Mouse (Mus musculus) kidney, embryonic 14.5 days (tissue): Measurements from ENCODE around the gene Rbms3. TPM values are rescaled to one million over a fixed set of nuclear protein-coding genes. Genes with fewer than 3 reads are reported as not detected.
A peak's percentile ranks its signal among the peaks of the same experiment; 100 is the strongest.

Source experiments
- ATAC-seq: fragments of 200-750 bp; cut with Nextera tagmentation; 2 replicates; pipeline ENCODE4 v1.8.0; 2017; ENCODE audit warnings: moderate number of reproducible peaks, mild to moderate bottlenecking, moderate TSS enrichment, moderate library complexity; ENCODE audit not compliant: low FRiP score, low TSS enrichment
- H3K27ac ChIP-seq: fragments of 300-500 bp; sonication (generic); 2 replicates; pipeline ENCODE4 v1.5.1; 2014; ENCODE audit warnings: low read depth, mild to moderate bottlenecking, low read length, moderate library complexity, mixed read lengths
- H3K27me3 ChIP-seq: fragments of 300-500 bp; sonication (generic); 2 replicates; pipeline ENCODE4 v1.6.1; 2014; ENCODE audit warnings: mild to moderate bottlenecking, low read length; ENCODE audit not compliant: control insufficient read depth, insufficient read depth
- H3K36me3 ChIP-seq: fragments of 300-500 bp; sonication (generic); 2 replicates; pipeline ENCODE4 v1.6.1; 2014; ENCODE audit warnings: low read length, mixed read lengths; ENCODE audit not compliant: control insufficient read depth, insufficient read depth
- H3K4me1 ChIP-seq: fragments of 300-500 bp; sonication (generic); 2 replicates; pipeline ENCODE4 v1.6.1; 2014; ENCODE audit warnings: low read length, mixed read lengths; ENCODE audit not compliant: control insufficient read depth, insufficient read depth
- H3K4me2 ChIP-seq: fragments of 300-500 bp; sonication (generic); replicated peaks from 2 replicates; pipeline ENCODE4 v1.6.1; 2014; ENCODE audit warnings: low read depth, mild to moderate bottlenecking, low read length
- H3K4me3 ChIP-seq: fragments of 300-500 bp; sonication (generic); 2 replicates; pipeline ENCODE4 v1.5.1; 2014; ENCODE audit warnings: mild to moderate bottlenecking, low read length
- H3K9ac ChIP-seq: fragments of 300-500 bp; sonication (generic); 2 replicates; pipeline ENCODE4 v1.6.1; 2014; ENCODE audit warnings: low read depth, mild to moderate bottlenecking, low read length, moderate library complexity
- H3K9me3 ChIP-seq: fragments of 300-500 bp; sonication (generic); 2 replicates; pipeline ENCODE4 v1.6.1; 2016; ENCODE audit warnings: low read length; ENCODE audit not compliant: control insufficient read depth
- WGBS: fragments of 180-500 bp; shearing (Covaris S2); extraction: QIAGEN DNeasy Blood & Tissue Kit; methylation state at CpG from one replicate; pipeline ENCODE4 v1.1.7; 2014; 5-methylcytosine and 5-hydroxymethylcytosine counted together
- polyA plus RNA-seq: library from polyadenylated mRNA; unstranded; fragments of >200 nt; fragmentation: Nextera tagmentation; extraction: Ambion mirVana; gene quantifications from 2 replicates; pipeline ENCODE4 v1.2.1, GENCODE M21; 2014

Gene Rbms3
- polyA plus RNA-seq, 1 experiment from 2014 or later: 73.4 TPM

- Histone ChIP-seq H3K9me3 (no peaks in the 10 kb centered on the region), H3K4me3 (peak overlapping the region; percentile 6; the same call in 1 of the 2 replicates), H3K4me1 (peaks cover 33% of the 10 kb centered on the region), H3K27ac (peak overlapping the region; percentile 38; the same call in 1 of the 2 replicates), H3K27me3 (no peaks in the 10 kb centered on the region), H3K36me3 (no peaks in the 10 kb centered on the region), H3K4me2 (peak overlapping the region; percentile 33), H3K9ac (0 out of 2 replicates have a peak overlapping the region, but pooled peaks have one; percentile 3)
- 13% methylated on average over 5 of the region's 5 CpGs for WGBS
- no peak for ATAC-seq
Observed at GRCm38 (mm10) chr9:117247311-117247980, 382.3 kb downstream of the Rbms3 start.

GRCm38 (mm10) chr9:117246173-117246572 lies 383.5 kb downstream of the Rbms3 start:
- no peak for ATAC-seq
- Histone ChIP-seq H3K4me3 (no peak overlapping the region), H3K4me1 (peaks cover 33% of the 10 kb centered on the region), H3K4me2 (peak overlapping the region; percentile 33; the same call in 1 of the 2 replicates), H3K27me3 (no peaks in the 10 kb centered on the region), H3K27ac (no peak overlapping the region), H3K36me3 (peaks cover 5% of the 10 kb centered on the region; the same call in 1 of the 2 replicates), H3K9ac (no peak overlapping the region), H3K9me3 (peaks cover 6% of the 10 kb centered on the region; the same call in 1 of the 2 replicates)
- WGBS: 73% methylated on average over 12 of the region's 12 CpGs

DNA sequence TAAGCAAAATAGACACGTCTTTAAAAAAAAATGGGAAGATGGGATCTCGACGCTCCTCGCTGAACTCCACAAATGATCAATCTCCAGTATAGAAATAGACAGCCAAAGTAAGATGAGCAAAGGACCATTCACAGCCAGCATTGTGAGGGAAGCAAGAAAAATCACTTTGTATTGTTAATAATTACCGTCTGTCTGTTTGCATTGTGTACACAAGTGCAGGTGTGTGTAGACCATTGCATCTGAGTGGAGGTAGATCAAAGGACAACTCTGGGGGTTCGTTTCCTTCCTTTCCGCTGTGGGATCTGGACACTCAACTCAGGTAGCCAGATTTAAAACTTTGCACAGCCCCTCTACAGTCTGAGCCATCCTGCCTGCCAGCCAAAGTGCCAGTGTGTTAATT lies 386.3 kb downstream of the Rbms3 start:
- Histone ChIP-seq H3K4me2 (no peak overlapping the region), H3K27me3 (no peaks in the 10 kb centered on the region), H3K27ac (no peak overlapping the region), H3K36me3 (peaks cover 5% of the 10 kb centered on the region; the same call in 1 of the 2 replicates), H3K4me3 (no peak overlapping the region), H3K9ac (no peak overlapping the region), H3K9me3 (peaks cover 6% of the 10 kb centered on the region; the same call in 1 of the 2 replicates), H3K4me1 (peaks cover 20% of the 10 kb centered on the region)
- 83% methylated on average over 7 of the region's 7 CpGs for WGBS
- ATAC-seq: no peak

- no peak for ATAC-seq
- no peak overlapping the region for H3K9ac ChIP-seq
- no peaks in the 10 kb centered on the region for H3K27me3 ChIP-seq
- no peak overlapping the region for H3K27ac ChIP-seq
- 73% methylated on average over 6 of the region's 6 CpGs for WGBS
- peaks cover 6% of the 10 kb centered on the region; the same call in 1 of the 2 replicates for H3K36me3 ChIP-seq
- H3K9me3 ChIP-seq: no peaks in the 10 kb centered on the region
- H3K4me2 ChIP-seq: no peak overlapping the region
- H3K4me1 ChIP-seq: peaks cover 12% of the 10 kb centered on the region; the same call in 1 of the 2 replicates
- no peak overlapping the region for H3K4me3 ChIP-seq
Observed at GRCm38 (mm10) chr9:117234726-117235075, 395.0 kb downstream of the Rbms3 start.

DNA sequence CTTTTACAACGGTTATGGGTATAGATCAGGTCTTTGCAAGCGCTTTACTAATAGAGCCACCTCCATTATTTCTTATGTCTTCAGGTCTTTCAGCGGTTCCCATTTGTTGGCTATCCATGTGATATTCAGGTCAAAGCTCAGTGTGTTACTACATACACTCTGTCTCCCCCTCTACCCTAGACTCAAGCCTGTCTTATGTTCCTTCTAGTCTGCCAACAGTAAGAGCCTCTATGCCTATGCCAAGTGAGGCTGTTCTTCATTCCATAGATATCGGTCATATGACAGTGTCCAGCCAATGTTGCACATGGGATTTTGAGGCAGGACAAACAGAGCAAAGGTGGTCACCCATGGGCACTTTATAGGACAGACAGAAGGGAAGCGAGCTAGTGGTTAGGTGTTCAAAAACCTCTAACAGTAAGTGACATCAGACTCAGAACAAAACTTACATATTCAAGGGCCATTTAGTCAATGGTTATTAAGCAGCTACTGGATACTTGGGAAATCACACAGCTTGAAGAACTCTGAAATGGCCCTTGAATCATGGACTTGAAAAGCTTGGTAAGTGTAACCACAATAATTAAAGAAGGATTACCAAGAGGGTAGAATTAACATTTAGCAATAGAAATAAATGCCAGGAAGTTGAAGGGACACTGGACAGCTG lies 395.5 kb downstream of the Rbms3 start:
- Histone ChIP-seq H3K4me3 (no peak overlapping the region), H3K27me3 (no peaks in the 10 kb centered on the region), H3K36me3 (peaks cover 6% of the 10 kb centered on the region; the same call in 1 of the 2 replicates), H3K4me2 (no peak overlapping the region), H3K9me3 (no peaks in the 10 kb centered on the region), H3K4me1 (peaks cover 12% of the 10 kb centered on the region; the same call in 1 of the 2 replicates), H3K9ac (no peak overlapping the region), H3K27ac (no peak overlapping the region)
- ATAC-seq: no peak
- WGBS: 93% methylated on average over 5 of the region's 5 CpGs

DNA sequence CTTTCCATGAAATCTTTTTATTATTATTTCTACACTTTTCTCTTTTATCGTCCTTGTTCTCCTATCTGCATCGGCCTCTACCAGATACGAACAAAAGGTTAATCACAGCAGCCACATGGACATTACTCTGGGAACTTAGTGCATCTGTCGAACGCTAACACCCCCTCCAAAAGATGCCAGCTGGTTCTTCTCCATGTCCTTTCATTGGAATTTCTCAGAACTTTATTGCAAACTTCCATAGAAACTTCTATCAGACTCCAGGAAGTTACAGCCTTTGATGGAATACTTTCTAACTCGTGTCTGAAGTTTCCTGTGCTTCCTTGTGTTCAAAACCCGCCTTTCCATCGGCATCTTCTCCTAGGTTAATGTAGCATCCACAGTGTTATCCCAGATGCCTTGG lies 407.0 kb downstream of the Rbms3 start:
- Histone ChIP-seq H3K27ac (no peak overlapping the region), H3K27me3 (no peaks in the 10 kb centered on the region), H3K9ac (no peak overlapping the region), H3K4me1 (peaks cover 5% of the 10 kb centered on the region), H3K36me3 (no peaks in the 10 kb centered on the region; the same call in 1 of the 2 replicates), H3K4me2 (no peak overlapping the region), H3K9me3 (no peaks in the 10 kb centered on the region), H3K4me3 (no peak overlapping the region)
- 54% methylated on average over 8 of the region's 8 CpGs for WGBS
- ATAC-seq: no peak

GRCm38 (mm10) chr9:117221481-117221880 lies 408.2 kb downstream of the Rbms3 start:
- ATAC-seq: no peak
- no peaks in the 10 kb centered on the region for H3K36me3 ChIP-seq
- no peak overlapping the region for H3K4me2 ChIP-seq
- H3K4me1 ChIP-seq: peaks cover 14% of the 10 kb centered on the region
- no peaks in the 10 kb centered on the region for H3K27me3 ChIP-seq
- no peaks in the 10 kb centered on the region for H3K9me3 ChIP-seq
- no peak overlapping the region for H3K27ac ChIP-seq
- H3K9ac ChIP-seq: no peak overlapping the region
- H3K4me3 ChIP-seq: no peak overlapping the region
- 72% methylated on average over 4 of the region's 4 CpGs for WGBS

- 61% methylated on average over 9 of the region's 9 CpGs for WGBS
- H3K9ac ChIP-seq: no peak overlapping the region
- no peaks in the 10 kb centered on the region for H3K27me3 ChIP-seq
- no peaks in the 10 kb centered on the region; the same call in 1 of the 2 replicates for H3K36me3 ChIP-seq
- no peak overlapping the region for H3K4me3 ChIP-seq
- H3K27ac ChIP-seq: no peak overlapping the region
- H3K4me2 ChIP-seq: no peak overlapping the region
- peaks cover 21% of the 10 kb centered on the region for H3K4me1 ChIP-seq
- no peak for ATAC-seq
- no peaks in the 10 kb centered on the region for H3K9me3 ChIP-seq
Observed at GRCm38 (mm10) chr9:117216026-117216755, 413.5 kb downstream of the Rbms3 start.
